Mouse (Mus musculus) hindbrain, embryonic 11.5 days (tissue): ENCODE measurements around the gene Dync1li2. TPM values are rescaled to one million over a fixed set of nuclear protein-coding genes. Genes with fewer than 3 reads are reported as not detected.

Experiments used
- ATAC-seq: fragments of 200-750 bp; cut with Nextera tagmentation; 2 replicates; pipeline ENCODE4 v1.8.0; 2017; ENCODE audit warnings: mild to moderate bottlenecking, moderate TSS enrichment, moderate library complexity; ENCODE audit not compliant: low FRiP score
- DNase-seq: peaks from one replicate; pipeline ENCODE4 v3.0.0-alpha.2; 2015; ENCODE audit warnings: low spot score
- H3K27ac ChIP-seq: fragments of 300-500 bp; sonication (generic); 2 replicates; pipeline ENCODE4 v1.5.1; 2014; ENCODE audit warnings: mild to moderate bottlenecking, low read depth, low read length
- H3K27me3 ChIP-seq: fragments of 300-500 bp; sonication (generic); 2 replicates; pipeline ENCODE4 v1.6.1; 2014; ENCODE audit warnings: mild to moderate bottlenecking, low read length, moderate library complexity, mixed read lengths; ENCODE audit not compliant: control insufficient read depth, insufficient read depth
- H3K36me3 ChIP-seq: fragments of 300-500 bp; sonication (generic); 2 replicates; pipeline ENCODE4 v1.6.1; 2014; ENCODE audit warnings: mild to moderate bottlenecking, low read length, moderate library complexity, mixed read lengths; ENCODE audit not compliant: control insufficient read depth, insufficient read depth
- H3K4me1 ChIP-seq: fragments of 300-500 bp; sonication (generic); replicated peaks from 2 replicates; pipeline ENCODE4 v1.6.1; 2014; ENCODE audit warnings: low read length, mixed read lengths; ENCODE audit not compliant: control insufficient read depth, insufficient read depth
- H3K4me2 ChIP-seq: fragments of 300-500 bp; sonication (generic); replicated peaks from 2 replicates; pipeline ENCODE4 v1.6.1; 2014; ENCODE audit warnings: mild to moderate bottlenecking, low read depth, low read length
- H3K4me3 ChIP-seq: fragments of 300-500 bp; sonication (generic); 2 replicates; pipeline ENCODE4 v1.5.1; 2014; ENCODE audit warnings: low read depth, low read length
- H3K9ac ChIP-seq: fragments of 300-500 bp; sonication (generic); 2 replicates; pipeline ENCODE4 v1.6.1; 2014; ENCODE audit warnings: low read depth, low read length
- H3K9me3 ChIP-seq: fragments of 300-500 bp; sonication (generic); 2 replicates; pipeline ENCODE4 v1.6.1; 2016; ENCODE audit warnings: low read length; ENCODE audit not compliant: control insufficient read depth
- WGBS: fragments of 180-500 bp; shearing (Covaris S2); extraction: QIAGEN DNeasy Blood & Tissue Kit; methylation state at CpG from one replicate; pipeline ENCODE4 v1.1.7; 2014; 5-methylcytosine and 5-hydroxymethylcytosine counted together
- polyA plus RNA-seq: library from polyadenylated mRNA; unstranded; fragments of >200 nt; fragmentation: Nextera tagmentation; extraction: Ambion mirVana; gene quantifications from 2 replicates; pipeline ENCODE4 v1.2.1, GENCODE M21; 2014

Gene Dync1li2
- polyA plus RNA-seq, 1 experiment from 2014 or later = 95.4 TPM

DNA sequence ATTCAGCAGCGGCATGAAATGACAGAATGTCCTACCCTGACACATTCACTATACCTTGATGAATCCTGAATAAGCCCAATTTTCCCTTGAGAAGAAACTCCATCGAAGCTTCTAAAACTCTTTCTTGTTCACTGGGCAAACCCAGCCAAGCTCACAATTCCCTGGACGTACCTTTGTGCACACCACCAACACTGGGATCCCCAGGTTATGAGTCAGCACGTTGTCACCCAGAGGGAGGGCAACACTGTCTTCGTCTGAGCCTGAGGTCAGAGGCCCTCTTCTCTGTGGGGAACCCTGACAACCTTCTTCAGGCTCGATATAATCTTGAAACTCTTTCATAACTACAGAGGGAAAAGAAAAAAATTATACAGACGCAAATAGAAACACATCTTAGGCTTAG lies 12.6 kb downstream of the Dync1li2 start:
- H3K4me2 ChIP-seq = no peak overlapping the region
- H3K27me3 ChIP-seq = no peaks in the 10 kb centered on the region
- H3K9me3 ChIP-seq = no peaks in the 10 kb centered on the region
- 92% methylated on average over 7 of the region's 7 CpGs for WGBS
- no peak for DNase-seq
- H3K27ac ChIP-seq = no peak overlapping the region
- H3K36me3 ChIP-seq = peaks cover 30% of the 10 kb centered on the region
- H3K4me3 ChIP-seq = no peak overlapping the region
- no peak for ATAC-seq
- no peaks in the 10 kb centered on the region for H3K4me1 ChIP-seq
- no peak overlapping the region for H3K9ac ChIP-seq

DNA sequence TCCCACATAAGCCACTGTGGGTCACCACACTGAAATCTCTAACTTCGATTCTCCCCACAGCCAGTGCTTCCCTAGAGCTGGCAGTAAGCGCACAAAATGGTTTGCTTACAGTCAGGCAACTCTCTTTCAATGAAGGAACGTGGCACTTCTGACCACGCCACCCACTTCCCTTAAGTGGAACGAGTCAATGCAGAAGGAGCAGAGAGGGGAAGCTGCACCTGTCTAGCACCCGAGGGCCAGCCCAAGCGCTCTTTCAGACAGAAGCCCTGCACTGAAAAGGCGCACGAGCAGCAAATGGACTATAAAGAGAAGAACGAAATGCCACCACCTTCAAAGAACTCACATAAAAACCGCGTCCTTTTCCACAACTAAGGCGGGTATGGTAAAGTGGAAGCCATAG lies 15.1 kb downstream of the Dync1li2 start:
- no peak overlapping the region for H3K9ac ChIP-seq
- H3K4me2 ChIP-seq = no peak overlapping the region
- ATAC-seq = no peak
- DNase-seq = no peak
- no peaks in the 10 kb centered on the region for H3K9me3 ChIP-seq
- no peaks in the 10 kb centered on the region for H3K27me3 ChIP-seq
- 95% methylated on average over 13 of the region's 13 CpGs for WGBS
- peaks cover 29% of the 10 kb centered on the region for H3K36me3 ChIP-seq
- H3K27ac ChIP-seq = no peak overlapping the region
- H3K4me1 ChIP-seq = no peaks in the 10 kb centered on the region
- no peak overlapping the region for H3K4me3 ChIP-seq

DNA sequence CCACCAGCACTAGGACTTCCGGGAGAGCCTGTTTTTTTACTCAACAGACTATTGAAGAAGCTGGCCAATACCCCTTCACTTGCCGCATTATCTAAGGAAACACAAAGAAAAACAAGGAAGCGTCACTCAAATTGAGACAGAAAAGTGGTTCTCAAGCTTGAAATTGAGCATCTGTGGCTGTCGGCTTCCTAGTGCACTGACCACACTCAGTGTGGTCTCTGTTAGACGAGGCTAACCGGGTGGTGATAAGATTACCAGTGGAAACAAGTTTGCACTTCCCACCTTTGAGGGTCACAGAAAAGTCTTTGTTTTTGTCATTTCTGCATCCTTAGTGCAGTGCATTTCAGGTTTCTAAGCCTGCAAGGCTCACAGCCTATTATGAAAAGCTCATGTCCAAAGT lies 20.5 kb downstream of the Dync1li2 start:
- H3K36me3 ChIP-seq = peaks cover 34% of the 10 kb centered on the region

DNA sequence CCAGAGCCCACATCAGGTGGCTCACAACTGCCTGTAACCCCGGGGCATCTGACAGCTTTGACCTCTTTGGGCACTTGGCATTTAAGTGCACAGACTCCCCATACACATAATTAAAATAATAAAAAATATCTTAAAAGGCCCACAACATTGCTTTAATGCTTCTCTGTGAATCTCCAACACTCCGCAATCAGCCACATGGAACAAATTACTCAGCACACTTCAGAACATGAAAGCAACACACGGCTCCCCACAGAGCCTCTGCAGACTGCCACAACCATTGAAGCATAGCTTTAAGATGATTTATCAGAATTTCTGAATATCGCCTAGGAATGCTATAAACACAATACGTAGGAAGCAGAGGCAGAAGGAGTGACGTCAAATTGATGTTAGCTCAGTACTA lies 26.8 kb downstream of the Dync1li2 start:
- Histone ChIP-seq H3K9me3 (no peaks in the 10 kb centered on the region), H3K4me2 (no peak overlapping the region), H3K4me1 (no peaks in the 10 kb centered on the region), H3K9ac (no peak overlapping the region), H3K27ac (no peak overlapping the region), H3K4me3 (no peak overlapping the region), H3K36me3 (peaks cover 18% of the 10 kb centered on the region), H3K27me3 (no peaks in the 10 kb centered on the region)
- DNase-seq = no peak
- ATAC-seq = no peak
- WGBS = 86% methylated on average over 6 of the region's 6 CpGs

More for the DNA sequence above, 20.5 kb downstream of the Dync1li2 start:
- ATAC-seq (no peak), DNase-seq (no peak)
- Histone ChIP-seq H3K4me2 (no peak overlapping the region), H3K27me3 (no peaks in the 10 kb centered on the region), H3K9ac (no peak overlapping the region), H3K4me3 (no peak overlapping the region), H3K27ac (no peak overlapping the region), H3K4me1 (no peaks in the 10 kb centered on the region), H3K9me3 (no peaks in the 10 kb centered on the region)
- 91% methylated on average over 6 of the region's 6 CpGs for WGBS

DNA sequence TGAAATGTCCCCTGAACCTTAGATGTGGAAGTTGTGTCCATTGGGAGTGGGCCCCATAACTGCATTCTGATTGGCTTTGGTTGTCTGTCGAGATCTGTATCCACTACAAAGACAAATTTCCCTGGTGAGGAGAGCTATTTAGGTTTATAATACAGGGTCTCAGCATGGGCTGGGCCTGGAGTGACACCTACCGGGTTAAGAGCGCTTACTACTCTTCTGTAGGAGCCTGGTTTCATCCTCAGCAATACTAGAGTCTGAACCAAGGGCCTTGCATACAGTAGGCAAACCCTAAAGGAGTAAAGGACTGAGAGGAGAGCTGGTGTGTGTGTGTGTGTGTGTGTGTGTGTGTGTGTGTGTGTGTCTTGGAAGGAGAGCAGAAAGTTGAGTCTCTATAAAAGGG lies 28.6 kb downstream of the Dync1li2 start:
- H3K4me2 ChIP-seq = no peak overlapping the region
- H3K4me1 ChIP-seq = no peaks in the 10 kb centered on the region
- ATAC-seq (0 out of 2 replicates have a peak, but pooled peaks have one; percentile 16), DNase-seq (no peak)
- peaks cover 10% of the 10 kb centered on the region; the same call in 1 of the 2 replicates for H3K36me3 ChIP-seq
- WGBS = 47% methylated on average over 3 of the region's 3 CpGs
- H3K9ac ChIP-seq = no peak overlapping the region
- no peak overlapping the region for H3K27ac ChIP-seq
- H3K4me3 ChIP-seq = no peak overlapping the region
- H3K9me3 ChIP-seq = no peaks in the 10 kb centered on the region
- H3K27me3 ChIP-seq = no peaks in the 10 kb centered on the region

DNA sequence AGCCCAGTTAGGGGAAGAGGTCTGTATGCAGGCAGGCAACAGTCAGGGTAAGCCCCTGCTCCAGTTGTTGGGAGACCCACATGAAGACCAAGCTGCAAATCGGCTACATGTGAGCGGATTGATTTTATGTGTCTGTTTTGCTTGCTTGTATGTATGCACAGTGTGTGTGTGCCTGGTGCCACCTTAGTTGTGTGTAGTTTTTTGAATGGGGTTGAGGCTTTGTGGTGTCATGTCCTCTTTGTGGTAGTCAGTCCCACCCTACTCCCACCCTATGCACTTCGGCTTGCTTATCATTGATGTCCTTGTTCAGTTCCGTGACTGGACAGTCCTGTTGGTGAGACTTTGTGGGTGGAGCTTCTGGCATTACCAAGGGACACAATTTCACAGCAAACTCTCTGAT lies 29.1 kb downstream of the Dync1li2 start:
- ATAC-seq = peak; percentile 60
- Histone ChIP-seq H3K4me3 (no peak overlapping the region), H3K4me2 (no peak overlapping the region), H3K4me1 (no peaks in the 10 kb centered on the region), H3K36me3 (0 out of 2 replicates have a peak, but pooled peaks cover 9% of the 10 kb centered on the region), H3K9ac (no peak overlapping the region), H3K27ac (no peak overlapping the region), H3K27me3 (no peaks in the 10 kb centered on the region), H3K9me3 (no peaks in the 10 kb centered on the region)
- 92% methylated on average over 4 of the region's 4 CpGs for WGBS
- no peak for DNase-seq

DNA sequence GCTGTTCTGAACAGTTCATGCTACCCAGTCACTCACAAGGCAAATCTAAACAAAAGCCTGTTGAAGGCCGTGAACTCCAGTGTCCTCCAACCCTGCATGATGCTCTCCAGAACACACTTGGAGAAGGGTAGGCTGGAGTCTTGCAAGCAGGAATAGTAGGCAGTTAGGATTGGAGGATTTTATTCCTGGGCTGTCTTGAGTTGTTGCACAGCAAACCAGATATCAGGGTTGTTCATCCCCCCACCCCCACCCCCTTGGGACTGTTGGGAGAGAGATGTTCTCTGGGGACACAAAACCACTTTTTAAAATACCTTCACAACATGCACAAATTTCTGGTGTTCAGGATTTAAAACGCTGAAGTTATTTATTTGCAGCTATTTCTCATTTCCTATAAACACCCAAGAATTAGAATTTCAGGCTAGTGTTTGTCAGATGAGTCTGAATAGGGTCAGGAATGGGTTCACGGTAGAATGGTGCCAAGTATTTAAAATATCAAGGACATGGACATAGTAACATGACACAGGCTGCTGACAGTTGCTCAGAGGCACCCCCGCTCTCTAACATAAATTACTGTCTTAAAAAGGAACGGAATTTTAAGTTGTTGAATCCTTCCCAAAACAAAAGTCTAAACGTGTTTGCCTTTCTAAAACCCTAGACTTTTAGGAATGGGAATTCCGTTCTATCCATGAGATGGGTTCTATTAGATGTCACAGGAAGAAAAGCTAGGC lies 29.9 kb downstream of the Dync1li2 start:
- Histone ChIP-seq H3K27ac (no peak overlapping the region), H3K9ac (no peak overlapping the region), H3K36me3 (0 out of 2 replicates have a peak, but pooled peaks cover 7% of the 10 kb centered on the region), H3K9me3 (no peaks in the 10 kb centered on the region), H3K4me1 (no peaks in the 10 kb centered on the region), H3K27me3 (no peaks in the 10 kb centered on the region), H3K4me3 (no peak overlapping the region), H3K4me2 (no peak overlapping the region)
- DNase-seq (no peak), ATAC-seq (no peak)
- 84% methylated on average over 7 of the region's 7 CpGs for WGBS

DNA sequence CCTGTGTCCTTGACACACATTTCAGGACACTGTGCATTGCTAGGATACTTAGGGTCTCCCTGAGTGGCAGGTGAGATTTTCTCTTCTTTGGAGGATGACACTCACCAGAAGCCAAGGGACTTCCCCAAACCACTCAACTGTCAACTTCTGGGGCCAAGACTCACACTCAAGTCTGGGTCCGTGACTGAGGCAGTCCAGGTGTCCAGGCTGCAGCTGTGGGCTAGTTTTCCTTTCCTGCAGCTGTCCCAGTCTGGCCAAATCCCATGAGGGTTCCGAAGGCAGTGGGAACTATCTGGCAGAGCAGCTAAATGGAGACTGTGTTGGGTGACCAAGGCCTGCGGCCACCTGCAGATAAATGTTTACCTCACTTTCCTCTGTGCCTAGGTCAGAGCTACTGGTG lies 30.9 kb downstream of the Dync1li2 start:
- H3K9me3 ChIP-seq = no peaks in the 10 kb centered on the region
- H3K4me1 ChIP-seq = no peaks in the 10 kb centered on the region
- ATAC-seq = no peak
- H3K4me3 ChIP-seq = no peak overlapping the region
- no peak overlapping the region for H3K9ac ChIP-seq
- DNase-seq = no peak
- H3K27ac ChIP-seq = no peak overlapping the region
- 85% methylated on average over 3 of the region's 3 CpGs for WGBS
- no peaks in the 10 kb centered on the region for H3K36me3 ChIP-seq
- H3K27me3 ChIP-seq = no peaks in the 10 kb centered on the region
- H3K4me2 ChIP-seq = no peak overlapping the region

DNA sequence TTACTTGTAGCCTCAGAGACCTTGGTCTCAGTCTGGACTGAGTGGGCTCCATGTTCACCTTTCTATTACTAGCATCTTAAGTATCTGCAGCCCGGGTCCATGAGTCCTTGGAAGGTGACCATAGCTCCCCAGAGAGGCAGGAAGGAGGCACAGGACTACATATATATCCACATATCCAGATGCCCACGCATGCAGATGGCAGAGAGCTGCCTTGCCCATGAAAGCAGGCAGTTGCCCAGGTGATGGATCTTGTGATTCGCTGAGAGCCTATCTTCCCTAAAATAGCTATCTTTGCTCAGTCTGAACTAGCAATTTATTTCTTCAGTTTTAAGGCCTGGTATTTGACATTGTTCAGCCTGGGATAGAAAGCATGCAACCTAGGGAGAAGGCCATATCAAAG lies 31.4 kb downstream of the Dync1li2 start:
- H3K4me2 ChIP-seq = no peak overlapping the region
- H3K4me3 ChIP-seq = no peak overlapping the region
- no peak overlapping the region for H3K9ac ChIP-seq
- H3K27me3 ChIP-seq = no peaks in the 10 kb centered on the region
- no peaks in the 10 kb centered on the region for H3K36me3 ChIP-seq
- no peaks in the 10 kb centered on the region for H3K9me3 ChIP-seq
- no peak for ATAC-seq
- WGBS = 92% methylated on average over 3 of the region's 3 CpGs
- no peak overlapping the region for H3K27ac ChIP-seq
- no peak for DNase-seq
- H3K4me1 ChIP-seq = no peaks in the 10 kb centered on the region
